Mouse (Mus musculus): Measurements from ENCODE around the gene Capg. TPM values are rescaled to one million over a fixed set of nuclear protein-coding genes. Genes with fewer than 3 reads are reported as not detected.

Capg gene
- polyA plus RNA-seq, 1 experiment from 2014 or later: 24.7 TPM

DNA sequence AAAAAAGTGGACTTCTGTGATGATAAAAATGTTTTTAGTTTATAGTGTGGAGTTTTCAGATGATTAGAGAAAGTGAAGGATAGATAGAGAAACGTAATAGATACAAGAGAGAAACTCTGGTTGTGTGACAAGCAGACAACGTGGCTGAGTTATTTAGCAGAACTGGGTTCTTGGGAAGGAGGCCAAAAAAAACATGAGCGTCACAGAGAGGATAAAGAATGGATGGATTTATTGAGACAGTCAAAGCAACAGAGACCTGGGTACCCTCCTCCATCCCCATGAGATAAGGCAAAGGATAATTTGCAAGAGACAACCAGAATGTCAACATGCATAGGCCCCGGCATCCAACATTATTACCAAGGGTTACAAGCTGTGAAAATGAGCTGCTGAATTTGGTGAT lies 66.1 kb downstream of the Capg start:
- Histone ChIP-seq H3K4me1 (replicated peaks) (peaks cover 22% of the 10 kb centered on the region), H3K27me3 (replicated peaks) (no peaks in the 10 kb centered on the region), H3K4me2 (no peak overlapping the region), H3K36me3 (peaks cover 70% of the 10 kb centered on the region), H3K27ac (ENCODE audit: poor library complexity, severe bottlenecking) (no peak overlapping the region), H3K4me3 (no peak overlapping the region), H3K9me3 (replicated peaks) (no peaks in the 10 kb centered on the region), H3K9ac (no peak overlapping the region)
- whole genome bisulfite sequencing: 56% methylated on average over 4 of the region's 4 CpGs
- no peak for ATAC-seq (ENCODE audit: insufficient number of reproducible peaks, low FRiP score)

Other genes with a start within 250 kb of the Capg start
- gene Sftpb, start 239.8 kb upstream of the Capg start, polyA plus RNA-seq (2016; fragmentation: Nextera tagmentation; extraction: Ambion mirVana): not detected in 2 replicates
- 36.0 and 39.7 TPM in 2 replicates for gene Usp39, start 199.2 kb upstream of the Capg start, polyA plus RNA-seq (2016; fragmentation: Nextera tagmentation; extraction: Ambion mirVana)
- gene 0610030E20Rik, start 197.1 kb upstream of the Capg start, polyA plus RNA-seq (2016; fragmentation: Nextera tagmentation; extraction: Ambion mirVana): 17.2 and 19.9 TPM in 2 replicates
- gene Tmem150a, start 188.9 kb upstream of the Capg start, polyA plus RNA-seq (2016; fragmentation: Nextera tagmentation; extraction: Ambion mirVana): 13.3 and 13.5 TPM in 2 replicates
- gene Rnf181, start 177.4 kb upstream of the Capg start, polyA plus RNA-seq (2016; fragmentation: Nextera tagmentation; extraction: Ambion mirVana): 90.0 and 92.9 TPM in 2 replicates
- gene Vamp5, start 163.9 kb upstream of the Capg start, polyA plus RNA-seq (2016; fragmentation: Nextera tagmentation; extraction: Ambion mirVana): 48.3 and 52.1 TPM in 2 replicates
- 111 and 112 TPM in 2 replicates for gene Vamp8, start 153.7 kb upstream of the Capg start, polyA plus RNA-seq (2016; fragmentation: Nextera tagmentation; extraction: Ambion mirVana)
- 33.8 and 38.7 TPM in 2 replicates for gene Ggcx, start 130.1 kb upstream of the Capg start, polyA plus RNA-seq (2016; fragmentation: Nextera tagmentation; extraction: Ambion mirVana)
- gene Mat2a, start 104.8 kb upstream of the Capg start, polyA plus RNA-seq (2016; fragmentation: Nextera tagmentation; extraction: Ambion mirVana): 313 and 317 TPM in 2 replicates
- gene Sh2d6, start 22.7 kb upstream of the Capg start, polyA plus RNA-seq (2016; fragmentation: Nextera tagmentation; extraction: Ambion mirVana): not detected in 2 replicates
- 12.6 and 13.2 TPM in 2 replicates for gene Elmod3, start 54.0 kb downstream of the Capg start, polyA plus RNA-seq (2016; fragmentation: Nextera tagmentation; extraction: Ambion mirVana)
- 13.8 and 16.0 TPM in 2 replicates for gene Retsat, start 54.1 kb downstream of the Capg start, polyA plus RNA-seq (2016; fragmentation: Nextera tagmentation; extraction: Ambion mirVana)
- gene Tgoln1, start 72.6 kb downstream of the Capg start, polyA plus RNA-seq (2016; fragmentation: Nextera tagmentation; extraction: Ambion mirVana): 27.5 and 27.9 TPM in 2 replicates
- 18.5 and 20.2 TPM in 2 replicates for gene Tcf7l1, start 244.9 kb downstream of the Capg start, polyA plus RNA-seq (2016; fragmentation: Nextera tagmentation; extraction: Ambion mirVana)

Data from heart, embryonic 12.5 days (tissue).